ENCODE assay signal across 9 mouse cellular contexts in the genomic region with DNA sequence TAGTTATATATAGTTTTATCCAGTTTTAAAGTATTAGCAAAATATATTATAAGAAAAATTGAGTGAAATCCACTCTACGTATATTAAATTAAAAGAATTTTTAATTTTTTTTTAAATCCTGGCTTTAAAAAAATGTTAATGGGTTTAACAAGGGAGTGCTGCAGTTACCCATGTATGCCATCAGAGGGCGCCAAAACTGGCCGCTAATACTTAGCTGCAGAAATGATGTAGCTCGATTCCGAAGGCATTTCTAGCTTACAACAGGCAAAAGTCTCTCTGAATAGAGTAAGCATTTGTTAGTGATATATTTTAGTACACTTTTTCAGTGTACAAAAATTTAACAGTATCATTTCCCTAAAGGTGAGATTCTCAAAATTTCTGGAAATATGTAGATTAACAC.
DNase-seq lines count a peak whose midpoint lies in the region; ATAC-seq and TF ChIP-seq lines count a peak whose summit lies in the region.
"Had no signal": no experiment of that assay in that cellular context is flagged by ENCODE, and none has a peak within 500 bp of the region (broad histone marks: within the 10 kb centered on the region; RNA-seq: fewer than 3 reads in every experiment).

No protein-coding gene starts in this region.

- ATAC-seq in embryonic facial prominence, embryonic 11.5 days (replicated peaks; ENCODE audit: insufficient number of reproducible peaks, low FRiP score, low TSS enrichment, low read depth): no peak
- no peak for ATAC-seq in stomach, postnatal 0 days (ENCODE audit: low FRiP score, low TSS enrichment)

- peak; percentile 80 for TF ChIP-seq CTCF in stomach, postnatal 0 days (IDR thresholded peaks at IDR 0.05; ENCODE audit: low read depth)

- H3K4me1 ChIP-seq in ES-E14 (ENCODE audit: control insufficient read depth in 2 of 2, insufficient read depth in 2 of 2, low read length in 2 of 2, poor library complexity in 1 of 2): no peaks in the 10 kb centered on the region
- no peaks in the 10 kb centered on the region for H3K4me1 ChIP-seq in embryonic facial prominence, embryonic 11.5 days (ENCODE audit: control insufficient read depth, insufficient read depth, low read length)
- H3K4me1 ChIP-seq in stomach, postnatal 0 days (replicated peaks; ENCODE audit: control insufficient read depth, insufficient read depth): no peaks in the 10 kb centered on the region

- H3K4me3 ChIP-seq in ES-E14 (ENCODE audit: insufficient read depth in 1 of 2, low read depth in 1 of 2, low read length in 2 of 2, poor library complexity in 1 of 2, severe bottlenecking in 1 of 2): no peak overlapping the region
- H3K4me3 ChIP-seq in embryonic facial prominence, embryonic 11.5 days (ENCODE audit: low read depth, low read length): no peak overlapping the region
- no peak overlapping the region for H3K4me3 ChIP-seq in stomach, postnatal 0 days (ENCODE audit: low read depth, low read length)

- no peaks in the 10 kb centered on the region for H3K9me3 ChIP-seq in ES-E14 (ENCODE audit: control insufficient read depth, insufficient read depth, low read depth, low read length)
- no peaks in the 10 kb centered on the region for H3K9me3 ChIP-seq in embryonic facial prominence, embryonic 11.5 days (replicated peaks; ENCODE audit: control insufficient read depth, low read length)
- no peaks in the 10 kb centered on the region for H3K9me3 ChIP-seq in stomach, postnatal 0 days (ENCODE audit: control insufficient read depth, low read length)

- H3K27me3 ChIP-seq in embryonic facial prominence, embryonic 11.5 days (ENCODE audit: control insufficient read depth, insufficient read depth, low read length): no peaks in the 10 kb centered on the region
- no peaks in the 10 kb centered on the region for H3K27me3 ChIP-seq in stomach, postnatal 0 days (ENCODE audit: control insufficient read depth, insufficient read depth, low read length)

- in situ Hi-C loops in ES-E14 (cut with MboI; ENCODE audit: low sequenced_read_pairs in 2 of 2, unreplicated experiment in 2 of 2): no loop called here

- H3K27ac ChIP-seq in ES-E14 (ENCODE audit: insufficient read depth, low read depth, low read length, poor library complexity, severe bottlenecking): no peak overlapping the region
- H3K27ac ChIP-seq in embryonic facial prominence, embryonic 11.5 days (replicated peaks; ENCODE audit: low read depth, low read length): no peak overlapping the region
- H3K27ac ChIP-seq in stomach, postnatal 0 days (replicated peaks): no peak overlapping the region
- H3K27ac ChIP-seq: macrophage had no signal

- 14% methylated on average over 5 of the region's 5 CpGs for WGBS in embryonic facial prominence, embryonic 11.5 days
- WGBS in stomach, postnatal 0 days: 5% methylated on average over 5 of the region's 5 CpGs

- no peak overlapping the region for H3K4me2 ChIP-seq in embryonic facial prominence, embryonic 11.5 days (ENCODE audit: low read depth, low read length)
- H3K4me2 ChIP-seq in stomach, postnatal 0 days (replicated peaks; ENCODE audit: low read depth): no peak overlapping the region

- H3K9ac ChIP-seq in ES-E14 (ENCODE audit: insufficient read depth, low read depth, low read length, poor library complexity, severe bottlenecking): no peak overlapping the region
- H3K9ac ChIP-seq in embryonic facial prominence, embryonic 11.5 days (replicated peaks; ENCODE audit: low read length): no peak overlapping the region
- no peak overlapping the region for H3K9ac ChIP-seq in stomach, postnatal 0 days (ENCODE audit: low read length)

- peak; percentile 7 to 19 for DNase-seq in adrenal gland, postnatal 36 days
- DNase-seq in adrenal gland, adult 2 months: no peak
- peak; percentile 10 to 12 for DNase-seq in left cerebral cortex, adult 18-20 months (ENCODE audit: low spot score in 2 of 2)
- DNase-seq in left cerebral cortex, postnatal 36 days (ENCODE audit: low spot score in 2 of 2): no peak
- peak; percentile 6 for DNase-seq in ES-E14 (ENCODE audit: low read depth, low spot score)
- peak; percentile 64 for DNase-seq in embryonic facial prominence, embryonic 11.5 days (ENCODE audit: low spot score)
- no peak for DNase-seq in stomach, postnatal 0 days (ENCODE audit: low spot score)
- no peak for DNase-seq in B cell, adult 2 months

- TF ChIP-seq EP300 in stomach, postnatal 0 days (optimal IDR thresholded peaks at IDR 0.05): no peak

- no peaks in the 10 kb centered on the region for H3K36me3 ChIP-seq in ES-E14 (ENCODE audit: control insufficient read depth, insufficient read depth, low read length, poor library complexity, severe bottlenecking)
- no peaks in the 10 kb centered on the region for H3K36me3 ChIP-seq in embryonic facial prominence, embryonic 11.5 days (replicated peaks; ENCODE audit: control insufficient read depth, insufficient read depth, low read depth, low read length)
- H3K36me3 ChIP-seq in stomach, postnatal 0 days (ENCODE audit: control insufficient read depth, insufficient read depth, low read length): no peaks in the 10 kb centered on the region

- intact Hi-C loops in left cerebral cortex, postnatal 36 days (cut with DNase I): loop anchor here (5.0 kb wide), 2 partner anchors 55 to 275 kb away; no protein-coding TSS in a partner anchor

TF ChIP-seq in ES-E14, 5 proteins besides CTCF, POLR2A, EP300 and RAD21:
- no peak for TF ChIP-seq MAFK (IDR thresholded peaks at IDR 0.05; ENCODE audit: insufficient read depth, low read depth, low read length)
- TF ChIP-seq CHD2 (IDR thresholded peaks at IDR 0.05; ENCODE audit: low read depth, low read length): no peak
- TF ChIP-seq ZNF384 (IDR thresholded peaks at IDR 0.05; ENCODE audit: low read depth, low read length): no peak
- TF ChIP-seq HCFC1 (IDR thresholded peaks at IDR 0.05; ENCODE audit: borderline replicate concordance, insufficient read depth, low read length): no peak
- no peak for TF ChIP-seq ZC3H11A (IDR thresholded peaks at IDR 0.05; ENCODE audit: borderline replicate concordance, low read depth, low read length)

Comparison
In these comparisons a context has a peak if more than half of its experiments do, and no peak if none do; other contexts are left out.
1. DNase-seq: peak in adrenal gland, postnatal 36 days (2 of 2), left cerebral cortex, adult 18-20 months (2 of 2), ES-E14 (single experiment) and embryonic facial prominence, embryonic 11.5 days (single experiment); none in adrenal gland, adult 2 months (single experiment), left cerebral cortex, postnatal 36 days (0 of 2), stomach, postnatal 0 days (single experiment) and B cell, adult 2 months (0 of 2).